Mouse (Mus musculus) yolk sac, embryonic 10.5 days (tissue): ENCODE data around the gene Ptpn1.

Source experiments
- DNase-seq: peaks from one replicate; pipeline ENCODE4 v3.0.0-alpha.2; 2017; ENCODE audit warnings: low spot score

Ptpn1 gene

DNA sequence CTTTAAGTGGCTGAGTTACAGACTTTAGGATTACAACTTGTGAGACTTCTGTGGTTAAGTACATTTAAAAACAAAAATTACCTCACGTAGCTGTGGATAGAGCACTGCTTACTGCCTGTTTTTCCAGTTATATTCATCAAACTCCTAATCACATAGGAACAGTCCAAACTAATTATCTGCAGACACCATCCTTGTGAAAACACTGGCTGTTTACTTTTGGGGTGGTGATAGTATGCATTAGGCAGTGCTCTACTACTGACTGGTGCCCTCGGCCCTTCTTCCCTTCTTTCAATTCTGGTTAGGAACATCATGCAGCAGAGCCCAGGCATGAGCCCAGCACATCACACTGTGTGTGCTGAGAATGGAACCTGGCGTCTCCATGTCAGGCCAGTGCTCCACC is 15.4 kb downstream of the Ptpn1 start:
- DNase-seq, result no peak

DNA sequence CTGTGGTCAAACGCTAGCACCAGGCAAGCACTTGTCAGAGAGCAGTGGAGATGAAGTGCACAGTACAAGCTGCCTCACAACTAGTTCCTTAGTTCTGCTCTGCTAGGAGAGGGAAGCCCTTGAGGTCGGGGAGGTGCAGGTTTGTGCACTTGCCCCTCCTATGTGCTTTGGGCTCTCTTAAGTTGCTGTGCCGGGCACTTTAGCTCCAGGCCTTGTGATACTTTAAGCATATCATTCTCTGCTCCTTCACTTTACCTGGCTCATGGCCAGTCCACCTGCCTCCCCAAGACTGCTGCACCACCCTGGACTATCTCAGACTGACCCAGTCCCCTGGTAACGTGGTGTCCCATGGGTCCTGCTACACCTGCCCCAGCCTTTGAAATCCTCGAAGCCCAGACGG is 16.2 kb downstream of the Ptpn1 start:
- no peak for DNase-seq

DNA sequence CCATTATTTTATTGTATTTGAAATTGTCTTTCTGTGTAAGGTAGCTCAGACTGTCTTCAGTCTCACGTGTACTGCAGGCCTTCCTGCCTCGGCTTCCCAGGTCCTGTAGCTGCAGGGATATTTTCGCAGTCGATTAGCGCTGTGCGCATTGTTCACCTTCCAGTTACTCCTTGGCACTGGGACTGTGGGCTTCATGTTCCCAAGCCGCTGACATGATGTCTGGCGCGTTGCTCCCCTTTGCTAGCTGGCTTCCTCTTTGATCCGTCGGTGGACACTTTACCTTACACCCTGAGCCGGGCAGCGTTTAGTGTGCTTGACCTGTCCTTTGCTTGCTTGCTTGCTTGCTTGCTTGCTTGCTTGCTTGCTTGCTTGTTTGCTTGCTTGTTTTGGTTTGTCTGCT is 16.7 kb downstream of the Ptpn1 start:
- DNase-seq, result no peak

DNA sequence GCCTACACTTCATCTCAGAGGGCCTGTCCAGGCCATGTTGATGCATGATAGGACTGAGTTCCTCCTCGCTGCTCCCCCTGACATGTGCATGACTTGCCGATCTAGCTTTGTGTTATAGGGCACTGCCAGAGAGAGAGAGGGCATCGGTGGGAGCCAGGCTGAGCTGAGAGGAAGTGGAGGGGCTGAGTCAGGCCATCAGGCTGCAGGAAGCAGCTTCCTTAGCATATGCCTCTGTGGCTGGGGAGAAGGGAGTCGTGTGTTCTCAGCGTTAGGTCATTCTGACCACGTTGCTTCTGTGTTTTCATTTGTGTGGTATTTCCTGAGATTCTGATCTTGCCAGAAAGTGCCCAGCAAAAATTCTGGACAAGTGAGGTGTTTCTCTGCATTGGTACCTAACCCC is 17.4 kb downstream of the Ptpn1 start:
- DNase-seq, result no peak

DNA sequence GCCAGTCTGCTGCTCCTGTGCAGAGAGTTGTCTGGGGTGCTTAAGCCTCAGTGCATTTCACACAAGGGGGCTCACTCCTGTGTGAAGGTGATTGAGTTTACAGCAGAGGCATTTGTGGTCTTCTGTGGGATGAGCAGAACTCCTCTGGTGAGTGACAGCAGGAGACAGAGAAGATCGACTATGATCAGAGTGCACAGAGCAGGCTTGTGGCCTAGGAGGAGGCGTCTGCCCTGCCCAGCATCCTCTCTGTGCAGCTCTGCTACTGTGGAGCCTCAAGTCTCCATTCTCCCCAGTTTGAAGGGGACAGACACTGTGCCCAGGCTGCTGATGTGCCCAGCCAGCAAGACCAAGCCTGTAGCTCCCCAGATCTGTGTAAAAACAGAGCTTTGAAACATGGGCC is 18.0 kb downstream of the Ptpn1 start:
- DNase-seq, result no peak

DNA sequence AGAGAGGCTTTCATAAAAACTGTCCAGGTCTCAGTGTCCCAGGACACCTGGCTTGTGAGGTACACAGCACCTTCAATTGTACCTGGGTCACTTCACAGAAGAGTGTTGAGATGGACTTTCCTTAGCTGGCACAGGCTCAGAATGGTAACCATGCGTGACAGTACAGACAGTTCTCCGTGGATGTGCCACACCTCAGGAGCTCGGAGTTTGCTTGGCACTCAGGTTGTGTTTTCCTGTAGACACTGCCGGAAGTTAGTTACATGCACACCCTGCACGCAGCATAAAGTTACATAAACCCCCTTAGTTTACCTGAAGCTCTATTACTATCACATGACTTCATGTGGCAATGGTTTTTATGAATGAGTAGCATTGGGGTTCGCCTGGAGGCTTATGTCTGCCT is 18.8 kb downstream of the Ptpn1 start:
- DNase-seq, result no peak

DNA sequence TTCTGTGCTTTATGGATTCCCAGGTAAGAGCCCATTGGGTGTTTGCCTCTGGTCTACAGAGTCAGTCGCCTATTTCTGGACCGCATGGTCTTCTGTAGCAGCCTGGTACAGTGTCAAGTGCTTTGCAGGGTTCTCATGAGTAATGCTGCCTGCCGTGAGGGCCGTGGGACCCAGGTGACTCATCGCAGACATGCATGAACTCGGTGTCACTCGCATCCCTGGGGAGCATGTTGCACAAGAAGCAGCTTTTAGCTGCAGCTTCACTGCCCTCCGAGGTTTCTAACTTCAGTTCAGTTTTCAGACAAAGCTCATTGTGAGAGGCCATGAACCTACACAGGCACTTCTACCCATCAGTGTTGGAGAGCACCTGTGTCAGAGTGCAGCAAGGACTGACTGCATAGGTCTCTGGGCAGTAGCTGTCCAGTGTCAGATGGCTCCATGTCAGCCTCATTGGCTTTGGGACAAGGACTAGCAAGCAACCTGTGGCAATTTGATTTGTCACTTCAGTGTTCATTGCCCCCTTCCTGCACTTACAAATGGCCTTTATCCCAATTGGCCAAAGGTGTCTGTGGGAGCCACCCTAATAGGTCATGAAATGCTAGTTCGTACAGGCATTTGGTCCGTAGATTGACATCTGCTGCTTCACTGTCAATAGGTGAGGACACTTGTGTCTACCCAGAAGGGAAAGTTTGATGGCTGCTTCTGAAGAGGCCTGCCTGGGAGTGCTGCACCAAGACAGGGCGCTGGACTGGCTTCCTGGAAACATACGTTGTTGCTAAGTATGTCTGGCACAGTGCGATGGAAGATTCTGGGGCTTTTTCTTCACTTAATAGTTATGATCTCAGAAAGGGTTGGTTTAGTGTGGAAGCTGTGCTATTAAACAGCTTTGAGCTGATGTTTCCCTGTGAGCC is 19.7 kb downstream of the Ptpn1 start:
- no peak for DNase-seq

DNA sequence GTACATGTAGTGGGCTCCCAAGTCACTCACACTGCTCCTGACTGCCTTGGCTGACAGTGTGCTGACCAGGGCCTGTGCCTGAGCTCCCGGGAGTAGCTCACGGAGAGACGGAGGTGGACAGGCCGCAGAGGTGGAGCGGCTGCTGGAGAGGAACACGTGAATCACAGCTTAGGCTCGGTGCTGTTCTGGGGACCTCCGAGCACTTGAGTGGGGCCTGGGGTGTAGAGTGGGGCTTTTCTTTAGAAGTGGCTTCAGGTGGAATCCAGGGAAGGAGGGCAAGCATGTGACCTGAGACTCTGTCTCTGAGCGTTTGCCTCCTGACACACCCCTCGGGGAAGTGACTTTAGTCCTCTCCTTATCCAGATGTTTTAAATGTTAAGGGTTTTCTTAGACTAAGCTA is 22.0 kb downstream of the Ptpn1 start:
- DNase-seq, result no peak

DNA sequence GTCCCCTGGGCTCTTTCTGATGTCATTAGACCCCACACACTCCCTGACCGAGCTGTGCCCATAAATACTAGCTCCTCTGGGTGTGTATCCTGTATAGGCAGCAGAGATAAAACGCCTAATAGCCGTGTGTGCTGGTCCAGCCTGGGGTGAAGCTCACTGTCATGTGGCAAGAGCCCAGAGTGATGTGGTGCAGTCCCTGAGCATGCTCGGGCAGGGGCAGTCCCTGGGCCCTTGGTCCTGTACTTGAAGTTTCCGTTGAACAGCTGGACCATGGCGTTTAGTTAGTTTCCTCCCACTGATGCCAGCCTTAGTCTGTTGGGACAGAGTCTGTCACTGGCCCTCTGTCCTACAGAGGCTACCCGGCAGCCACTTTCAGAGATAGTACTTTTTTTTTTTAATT is 23.1 kb downstream of the Ptpn1 start:
- DNase-seq, result no peak

DNA sequence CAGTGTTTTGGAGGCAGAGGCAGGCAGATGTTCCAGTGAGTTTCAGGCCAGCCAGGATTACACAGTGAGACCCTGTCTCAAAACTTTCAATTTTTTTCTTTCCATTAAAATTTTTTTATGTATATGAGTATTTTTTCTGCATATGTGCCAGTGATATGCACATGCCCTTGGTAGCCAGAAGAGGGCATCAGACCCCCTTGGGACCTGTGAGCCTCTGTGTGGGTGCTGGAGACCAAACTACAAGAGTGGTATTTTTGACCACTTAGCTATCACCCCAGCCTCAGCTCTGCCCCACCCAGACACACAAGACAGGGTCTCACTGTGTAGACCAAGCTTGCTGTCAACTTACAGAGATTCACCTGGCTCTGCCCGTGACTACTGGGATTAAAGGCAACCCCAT is 25.7 kb downstream of the Ptpn1 start:
- DNase-seq, result no peak

DNA sequence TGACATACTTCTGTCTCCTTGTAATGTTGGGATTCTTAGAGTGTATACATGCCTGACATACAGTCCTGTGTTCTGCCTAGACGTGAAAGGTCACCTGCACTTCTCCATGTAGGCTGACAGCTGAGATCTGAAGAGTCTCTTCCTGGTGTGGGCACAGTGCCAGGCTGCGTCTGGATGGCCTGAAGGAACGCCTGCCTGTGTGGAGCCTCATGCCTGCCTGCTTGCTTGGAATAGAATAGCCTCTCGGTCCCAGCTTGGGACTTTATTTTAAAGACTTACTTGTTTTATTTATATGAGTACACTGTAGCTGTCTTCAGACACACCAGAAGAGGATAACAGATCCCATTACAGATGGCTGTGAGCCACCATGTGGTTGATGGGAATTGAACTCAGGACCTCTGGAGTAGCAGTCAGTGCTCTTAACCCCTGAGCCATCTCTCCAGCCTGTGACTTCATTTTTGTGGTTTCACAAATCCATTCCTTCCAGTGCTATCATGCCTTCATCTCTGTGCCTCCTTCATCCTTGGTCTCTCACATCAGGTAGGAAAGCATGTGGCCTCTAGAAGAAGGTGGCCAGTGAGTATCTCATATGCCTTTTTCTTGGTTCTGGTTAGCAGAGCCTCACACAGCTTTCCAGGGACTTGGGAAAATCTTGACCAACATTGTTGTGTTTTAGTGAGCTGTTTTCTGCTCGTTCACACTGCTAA is 26.4 kb downstream of the Ptpn1 start:
- no peak for DNase-seq

DNA sequence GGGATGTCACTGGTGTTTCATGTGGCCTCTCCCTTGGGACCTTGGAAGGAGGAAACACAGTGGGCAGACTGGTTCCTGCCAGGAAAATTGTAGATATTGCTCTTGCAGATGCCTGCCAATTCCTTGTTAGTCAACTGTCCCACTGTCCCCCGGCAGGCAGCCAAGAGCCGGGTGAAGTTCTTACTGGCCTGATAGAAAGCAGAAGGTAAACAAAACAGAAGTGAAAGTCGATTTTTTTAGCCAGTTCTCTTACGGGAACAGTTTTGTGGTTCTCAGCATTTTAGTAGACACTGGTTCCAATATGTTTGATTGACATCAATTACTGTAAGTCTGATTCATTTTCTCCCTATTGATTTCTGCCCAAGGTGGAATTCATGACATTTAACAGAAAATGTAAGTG is 27.0 kb downstream of the Ptpn1 start:
- no peak for DNase-seq

DNA sequence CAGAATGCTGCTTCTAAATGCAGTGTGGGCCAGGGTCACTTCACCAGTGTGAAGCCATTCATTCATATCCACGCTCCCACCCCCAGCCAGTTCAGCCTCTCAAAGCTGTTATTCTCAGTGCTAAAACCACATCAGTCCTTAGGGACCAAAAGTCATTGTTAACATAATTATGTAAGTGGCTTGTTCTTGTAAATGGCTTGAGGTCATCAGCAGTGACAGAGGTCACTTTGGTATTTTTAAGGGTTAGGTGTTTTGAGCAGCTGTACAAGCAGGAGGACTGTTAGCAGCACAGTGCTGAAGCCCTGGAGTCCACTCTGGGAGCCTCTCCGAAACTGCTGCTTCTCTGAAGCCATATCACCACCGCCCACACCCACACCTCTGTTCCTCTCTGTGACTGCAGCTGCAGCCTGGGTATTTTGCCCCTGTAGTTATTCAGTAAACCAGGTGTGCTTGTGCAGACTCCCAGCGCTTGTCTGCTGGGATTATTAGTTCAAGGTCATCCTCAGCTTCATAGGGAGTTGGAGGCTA is 27.6 kb downstream of the Ptpn1 start:
- DNase-seq, result no peak

DNA sequence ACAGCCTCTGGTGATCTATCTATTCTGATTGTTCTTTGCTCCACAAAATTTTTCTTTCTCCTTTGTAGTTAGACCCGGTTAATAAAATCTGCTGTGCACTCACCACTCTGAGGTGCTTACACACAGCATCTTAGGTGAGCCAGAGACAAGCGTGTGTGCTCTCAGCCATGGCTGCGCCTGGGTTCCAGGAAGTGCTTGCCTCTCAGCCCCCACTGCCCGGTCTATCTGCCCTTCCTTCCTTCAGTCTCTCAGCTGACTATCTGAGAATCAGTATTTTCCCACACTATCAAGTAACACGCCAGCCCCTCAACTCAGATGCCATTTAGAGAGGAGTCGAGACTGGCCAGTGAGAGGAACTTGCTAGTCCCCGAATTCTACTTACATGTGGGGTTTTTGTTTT is 28.1 kb downstream of the Ptpn1 start:
- no peak for DNase-seq

DNA sequence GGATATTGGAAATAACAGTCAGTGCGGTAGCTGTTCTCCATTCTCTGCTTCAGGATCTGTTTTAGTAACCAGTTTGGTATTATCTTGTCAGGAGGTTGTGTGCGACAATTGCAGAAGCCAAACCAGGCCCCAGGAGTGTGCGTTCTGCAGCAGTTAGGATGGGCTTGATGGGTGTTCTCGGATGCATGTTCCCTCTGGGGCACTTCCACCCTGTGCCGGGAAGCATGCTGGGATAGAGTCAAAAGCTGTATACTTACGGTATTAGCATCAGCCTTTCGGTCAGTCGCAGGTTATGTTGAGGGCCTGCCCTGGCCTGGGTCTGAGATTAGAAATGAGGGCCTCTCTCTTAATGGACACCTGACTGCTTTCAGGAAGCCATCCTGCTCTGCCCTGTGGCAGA is 28.7 kb downstream of the Ptpn1 start:
- no peak for DNase-seq

DNA sequence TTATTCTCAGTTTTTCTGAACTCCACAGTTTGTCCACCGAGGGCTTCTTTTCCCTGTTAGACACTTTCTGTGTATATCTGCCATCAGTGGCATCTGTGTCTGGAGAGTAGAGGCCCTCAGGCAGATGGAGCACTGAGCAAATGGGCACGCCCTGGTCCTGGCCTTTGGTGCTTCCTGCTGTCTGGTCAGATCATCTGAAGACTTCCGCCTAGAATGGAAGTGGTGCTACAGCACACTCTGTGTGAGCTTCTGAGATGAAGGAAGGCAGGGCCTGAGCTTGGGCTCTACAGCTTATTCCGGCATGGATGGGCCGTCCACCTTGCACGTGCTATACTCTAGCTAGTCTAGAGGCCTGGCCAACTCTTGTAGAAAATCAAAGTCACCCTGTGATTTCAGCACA is 30.5 kb downstream of the Ptpn1 start:
- no peak for DNase-seq

DNA sequence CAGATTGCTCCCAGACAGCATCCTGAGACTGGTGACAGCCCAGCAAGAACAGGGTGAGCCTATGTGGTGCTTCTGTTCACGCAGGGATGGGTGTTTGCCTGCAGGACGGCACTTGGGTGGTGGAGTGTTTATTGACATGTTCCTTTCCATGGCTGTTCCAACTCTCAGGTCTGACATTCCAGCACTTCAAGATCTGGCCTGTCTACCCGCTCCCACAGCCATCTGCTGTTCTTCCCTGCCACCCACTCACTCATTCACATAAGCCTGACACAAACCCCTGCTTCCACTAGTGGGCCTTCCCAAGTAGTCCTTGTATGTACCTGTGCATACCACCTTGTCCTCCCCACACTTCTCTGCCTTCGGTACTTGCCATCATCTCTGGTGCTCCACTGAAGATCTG is 31.3 kb downstream of the Ptpn1 start:
- DNase-seq, result no peak

DNA sequence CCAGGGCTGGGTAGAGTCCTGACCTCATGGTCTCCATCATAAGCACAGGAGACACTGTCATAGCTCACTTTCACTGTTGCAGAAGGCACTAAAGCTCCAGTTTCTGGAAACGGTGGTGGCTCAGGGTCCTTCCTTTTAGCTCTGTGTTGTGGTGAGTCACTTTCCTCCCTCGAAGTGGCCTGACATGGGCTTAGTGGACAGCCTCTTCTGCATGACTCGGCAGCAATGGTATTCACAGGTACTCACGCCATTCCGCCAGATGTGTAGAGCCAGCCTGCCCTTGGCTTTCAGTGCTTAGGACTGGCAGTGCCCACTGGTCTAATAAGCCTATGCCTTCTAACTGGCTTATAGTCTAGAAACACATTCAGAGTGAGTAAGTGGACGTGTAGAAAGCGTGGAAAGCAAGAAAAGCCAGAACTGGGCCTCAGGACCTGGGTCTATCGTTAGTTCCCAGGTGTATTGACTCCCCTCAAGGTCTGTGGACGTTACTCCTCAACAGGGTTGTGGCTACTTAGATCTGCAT is 32.0 kb downstream of the Ptpn1 start:
- no peak for DNase-seq

DNA sequence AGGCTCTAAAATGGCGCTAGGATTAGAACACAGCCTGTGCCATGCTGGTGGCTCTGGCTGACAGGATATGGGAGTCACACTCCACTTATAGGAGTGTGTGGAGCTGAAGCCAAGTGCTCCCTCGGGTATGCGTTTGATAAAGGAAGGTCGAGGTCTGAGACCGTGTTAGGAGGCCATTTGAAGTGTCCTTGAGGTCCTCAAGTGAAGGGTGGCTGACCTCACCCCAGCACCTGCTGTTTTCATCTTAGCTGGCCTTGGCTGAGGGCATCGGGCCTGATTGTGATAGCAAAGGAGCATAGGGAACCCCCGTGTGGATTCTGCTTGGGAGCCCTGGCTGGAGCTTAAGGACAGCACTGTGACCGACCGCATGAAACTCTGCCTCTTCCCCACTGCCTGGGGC is 32.5 kb downstream of the Ptpn1 start:
- no peak for DNase-seq

DNA sequence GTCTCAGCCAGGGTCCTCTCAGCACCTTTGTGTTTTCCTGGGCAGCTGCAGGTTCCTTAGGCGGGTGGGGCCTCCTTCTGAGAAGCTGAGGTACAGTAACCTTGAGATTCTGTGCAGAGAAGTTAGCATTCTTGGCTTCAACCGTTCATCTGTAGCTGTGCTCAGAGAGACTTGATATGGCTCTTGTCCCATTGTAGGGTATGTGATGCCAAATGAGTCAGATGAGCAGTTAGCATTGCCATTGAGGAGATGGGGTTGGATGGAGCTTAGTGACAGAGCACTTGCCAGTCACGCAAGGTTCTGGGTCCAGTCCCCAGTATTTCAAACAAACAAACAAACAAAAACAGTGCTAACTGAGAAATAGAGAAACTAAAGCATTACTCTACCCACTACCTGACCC is 34.1 kb downstream of the Ptpn1 start:
- DNase-seq, result no peak

DNA sequence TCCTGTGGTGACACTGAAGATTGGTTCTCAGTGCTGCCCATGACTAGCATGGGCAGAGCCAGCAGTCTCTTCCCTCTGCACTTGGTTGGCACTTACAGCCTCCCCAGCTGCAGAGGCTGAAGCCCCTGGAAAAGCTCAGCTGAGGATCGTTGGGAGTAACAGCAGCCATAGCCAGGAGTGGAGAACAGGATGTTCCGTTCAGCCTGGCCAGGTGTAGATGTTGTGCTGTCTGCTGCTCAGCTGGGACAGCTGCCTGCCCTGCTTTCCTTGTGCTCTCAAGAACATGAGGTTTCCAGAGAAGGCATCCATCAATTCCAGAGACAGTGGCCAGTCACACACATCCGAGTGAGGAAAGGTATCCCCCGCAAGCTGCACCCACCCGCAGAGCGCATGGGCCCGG is 36.6 kb downstream of the Ptpn1 start:
- DNase-seq, result no peak

DNA sequence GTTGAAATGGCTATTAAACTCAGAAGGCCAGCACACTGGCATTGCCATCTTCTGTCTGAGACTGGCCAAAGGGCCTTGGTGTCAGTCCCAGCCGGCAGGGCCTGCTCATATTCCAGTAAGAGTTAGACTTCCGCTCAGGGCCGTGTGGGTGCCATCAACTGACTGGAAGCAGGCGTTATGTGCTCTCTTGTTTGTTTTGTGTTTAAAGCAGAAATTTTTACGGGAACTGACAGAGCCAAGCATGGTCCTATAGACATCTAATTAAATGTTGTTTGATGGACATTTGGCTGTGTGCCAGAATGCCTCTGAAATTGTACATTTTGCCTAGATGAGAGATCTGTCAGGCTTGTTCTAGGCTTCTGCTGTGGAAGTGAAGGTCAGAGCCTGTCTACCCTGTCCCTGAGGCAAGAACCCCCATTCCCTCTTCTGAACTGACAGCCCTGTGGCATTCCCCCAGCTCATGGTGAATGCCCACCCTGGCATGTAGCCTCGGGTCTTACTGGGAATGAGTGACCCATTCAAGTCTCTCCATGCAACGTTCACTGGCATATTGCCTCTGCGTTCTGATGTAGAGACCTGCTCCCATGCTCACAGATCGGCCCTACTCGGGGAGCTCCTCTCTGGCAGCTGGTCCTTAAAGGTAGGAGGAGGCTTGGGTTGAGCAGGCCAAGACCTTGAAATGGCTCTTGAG is 38.1 kb downstream of the Ptpn1 start:
- no peak for DNase-seq

DNA sequence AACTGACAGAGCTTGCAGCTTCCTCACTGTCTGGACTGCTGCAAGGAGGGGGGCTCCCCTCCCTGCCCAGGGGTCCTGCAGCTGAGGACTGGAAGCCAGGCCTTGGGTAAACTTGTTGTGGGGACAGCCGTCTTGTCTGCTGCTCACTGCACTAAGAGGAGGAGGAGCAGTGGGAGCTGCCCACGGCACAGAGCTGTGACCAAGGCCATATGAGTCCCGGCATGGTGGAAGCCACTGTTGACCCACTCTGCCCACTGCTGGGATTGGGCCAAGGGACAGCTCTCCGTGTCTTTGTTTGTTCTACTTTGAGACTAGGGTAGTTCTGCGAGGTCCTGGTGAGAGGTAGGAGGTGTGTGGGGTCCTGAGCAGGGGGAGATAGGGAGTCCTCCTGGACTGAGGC is 40.3 kb downstream of the Ptpn1 start:
- DNase-seq, result no peak
